Mouse (Mus musculus): ENCODE results near the gene Cyp2d26.

Gene Cyp2d26

DNA sequence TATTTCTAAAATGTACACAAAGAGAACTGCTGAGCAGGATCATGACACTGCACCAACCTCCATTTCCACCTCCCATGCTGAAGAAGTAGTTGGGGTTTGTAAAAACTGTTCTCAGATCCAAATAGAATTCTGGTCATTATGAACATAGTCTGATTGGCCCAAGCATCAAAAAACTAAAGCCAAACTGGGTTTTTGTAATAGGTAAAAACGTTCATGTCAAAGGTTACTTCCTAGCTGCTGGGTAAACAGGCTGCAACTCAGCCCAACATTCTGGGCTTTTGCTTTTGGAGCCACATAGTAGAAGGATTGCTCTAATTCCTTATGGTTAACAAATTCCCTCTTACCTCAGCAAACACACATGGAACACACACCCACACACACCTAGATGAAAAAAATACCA is 46.0 kb downstream of the Cyp2d26 start:
- no peak for DNase-seq

DNA sequence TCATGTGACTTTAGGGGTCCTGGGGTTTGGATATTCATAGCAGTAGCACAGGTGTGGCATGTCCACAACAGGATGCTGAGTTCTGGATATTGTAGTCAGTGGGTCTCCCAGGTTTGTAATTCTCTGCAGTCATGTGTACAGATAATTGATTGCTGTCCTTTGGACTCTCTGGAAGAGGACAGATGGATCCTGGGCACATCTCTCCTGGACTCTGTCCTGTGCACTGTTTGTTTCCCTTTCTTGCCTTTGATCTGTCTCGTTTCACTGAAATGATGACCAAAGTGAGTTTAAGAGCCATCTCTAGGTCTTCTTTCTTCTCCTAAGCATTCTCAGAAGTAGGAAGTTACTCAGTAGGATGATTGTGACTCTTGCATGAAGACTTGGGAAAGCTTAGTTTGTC is 46.6 kb downstream of the Cyp2d26 start:
- DNase-seq = no peak
